Comparison of ENCODE assay signal across 4 mouse cellular contexts in the genomic region with DNA sequence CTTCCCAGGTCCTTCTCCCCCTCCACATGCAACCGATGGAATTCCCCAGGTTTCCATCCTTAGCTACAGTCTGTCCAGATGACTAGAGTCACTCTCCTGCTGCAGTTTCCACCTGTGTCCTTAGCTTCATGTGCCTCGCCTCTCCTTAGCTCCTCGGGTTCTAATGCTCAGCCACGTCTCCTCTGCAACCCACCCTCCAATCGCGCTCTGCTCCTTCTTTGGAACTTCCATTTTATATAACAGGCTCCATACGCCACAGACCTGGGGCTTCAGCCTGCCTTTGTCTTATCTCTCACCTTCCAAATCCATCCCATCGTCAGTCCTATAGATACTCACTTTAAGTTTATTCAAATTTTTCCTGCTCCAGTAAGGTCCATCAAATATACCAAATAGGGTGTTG. TPM values are rescaled to one million over a fixed set of nuclear protein-coding genes. Genes with fewer than 3 reads are reported as not detected.
"Had no signal": no experiment of that assay in that cellular context is flagged by ENCODE, and none has a peak within 500 bp of the region (broad histone marks: within the 10 kb centered on the region; RNA-seq: fewer than 3 reads in every experiment).

No protein-coding gene starts in this region.

RNA-seq across cellular contexts. Expression of gene Slc16a14, which starts 52.8 kb away (rescaled TPM):
- polyA plus RNA-seq: heart, embryonic 16.5 days; heart, postnatal 0 days; inflammation-experienced regulatory T-cells, adult 6 months; large intestine, adult 2 months had no signal
